Comparison of ENCODE assay signal across 24 mouse cellular contexts in the genomic region with DNA sequence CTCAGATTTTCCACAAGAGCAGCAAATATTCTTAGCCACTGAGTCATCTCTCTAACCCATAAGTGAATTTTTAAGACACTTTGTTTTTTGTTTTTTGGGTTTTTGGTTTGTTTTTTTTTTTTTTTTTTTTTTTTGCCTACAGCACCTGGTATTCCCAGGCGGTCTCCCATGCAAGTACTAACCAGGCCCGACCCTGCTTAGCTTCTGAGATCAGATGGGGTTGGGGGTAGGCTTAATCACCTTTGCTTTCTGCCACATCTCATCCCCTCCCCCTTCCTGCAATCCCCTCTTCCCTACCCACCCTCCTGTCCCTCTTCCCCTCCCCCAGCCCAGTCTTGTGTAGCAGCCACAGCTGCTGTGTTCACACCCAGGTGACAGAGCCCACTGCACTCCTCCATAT.
"Had no signal": no experiment of that assay in that cellular context is flagged by ENCODE, and none has a peak within 500 bp of the region (broad histone marks: within the 10 kb centered on the region; RNA-seq: fewer than 3 reads in every experiment).

No protein-coding gene starts in this region.

- H3K4me2 ChIP-seq: heart, embryonic 12.5 days; hindbrain, embryonic 13.5 days; hindbrain, embryonic 15.5 days; kidney, embryonic 15.5 days; limb, embryonic 13.5 days; limb, embryonic 15.5 days; liver, embryonic 12.5 days had no signal

- H3K36me3 ChIP-seq: heart, embryonic 10.5 days; heart, embryonic 12.5 days; hindbrain, embryonic 13.5 days; hindbrain, embryonic 15.5 days; kidney, embryonic 15.5 days; limb, embryonic 13.5 days; limb, embryonic 15.5 days; liver, embryonic 12.5 days had no signal

- H3K27ac ChIP-seq: gastrocnemius, adult 2 months; heart, embryonic 10.5 days; hindbrain, embryonic 13.5 days; hindbrain, embryonic 15.5 days; hindbrain, postnatal 0 days; kidney, embryonic 15.5 days; kidney, postnatal 0 days; limb, embryonic 13.5 days; limb, embryonic 15.5 days; liver, embryonic 12.5 days had no signal

- H3K4me1 ChIP-seq: heart, embryonic 10.5 days had no signal

- H3K27me3 ChIP-seq: heart, embryonic 12.5 days; hindbrain, embryonic 13.5 days; hindbrain, embryonic 15.5 days; kidney, embryonic 15.5 days; limb, embryonic 13.5 days; limb, embryonic 15.5 days had no signal

- H3K9ac ChIP-seq: heart, embryonic 12.5 days; hindbrain, embryonic 13.5 days; hindbrain, embryonic 15.5 days; kidney, embryonic 15.5 days; limb, embryonic 13.5 days; limb, embryonic 15.5 days; liver, embryonic 12.5 days had no signal

- H3K4me3 ChIP-seq: gastrocnemius, adult 2 months; heart, embryonic 10.5 days; heart, embryonic 12.5 days; hindbrain, embryonic 13.5 days; hindbrain, embryonic 15.5 days; kidney, embryonic 15.5 days; limb, embryonic 13.5 days; limb, embryonic 15.5 days; liver, embryonic 12.5 days had no signal

- DNase-seq: gastrocnemius, adult 2 months; gastrocnemius, postnatal 10 days; gastrocnemius, postnatal 25 days; heart, adult 18-20 months; heart, postnatal 10 days; kidney, adult 11 months; kidney, adult 2 months; kidney, adult 9 months; kidney, postnatal 14 days; kidney, postnatal 36 days; layer of hippocampus, adult 9-11 months; layer of hippocampus, postnatal 36 days; left cerebral cortex, postnatal 4 days had no signal

- ATAC-seq: hindbrain, postnatal 0 days; intestine, embryonic 16.5 days; liver, embryonic 12.5 days had no signal

- H3K9me3 ChIP-seq: heart, embryonic 10.5 days; heart, embryonic 12.5 days; hindbrain, embryonic 13.5 days; hindbrain, embryonic 15.5 days; kidney, embryonic 15.5 days; limb, embryonic 13.5 days; limb, embryonic 15.5 days; liver, embryonic 12.5 days had no signal
